Mouse (Mus musculus) thymus, adult 2 months (tissue): ENCODE measurements at regions not wholly inside any gene's neighbourhood (a gene's known extent, or its start where the extent isn't known, plus 50 kb on each side); places are given as distances from the start of the nearest gene placed in this dataset.

Source experiments
- CTCF ChIP-seq: fragments of 200-500 bp; IDR thresholded peaks from 2 replicates; pipeline ENCODE4 v1.5.1; 2012; ENCODE audit warnings: mild to moderate bottlenecking, control low read depth, low read length, moderate library complexity, borderline replicate concordance; ENCODE audit not compliant: control insufficient read depth, poor library complexity, insufficient read depth; ENCODE audit errors: extremely low read depth
- POLR2A ChIP-seq: fragments of 200-500 bp; IDR thresholded peaks from 2 replicates; pipeline ENCODE4 v1.6.1; 2012; ENCODE audit warnings: mild to moderate bottlenecking, low read length, control low read depth, moderate library complexity; ENCODE audit not compliant: control insufficient read depth, poor library complexity, insufficient read depth; ENCODE audit errors: extremely low read depth

DNA sequence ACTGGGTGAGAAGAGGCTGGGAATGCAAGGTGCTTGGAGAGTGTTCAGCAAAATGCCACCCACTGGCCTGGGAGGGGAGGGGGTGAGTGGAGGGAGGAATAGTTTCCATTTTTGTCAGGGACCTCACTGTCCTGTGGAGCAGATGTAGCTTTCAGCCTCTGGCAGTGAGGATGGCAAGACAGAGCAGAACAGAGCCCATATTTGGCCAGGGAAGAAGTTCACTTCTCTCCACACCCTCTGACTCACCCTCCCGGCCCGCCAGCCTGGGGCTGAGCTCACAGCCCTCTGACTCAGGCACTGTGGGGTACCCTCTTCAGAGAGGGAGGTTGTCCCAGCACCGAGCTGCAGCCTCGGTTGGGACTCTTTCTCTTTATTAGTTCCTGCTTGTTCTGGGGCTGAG, 256.8 kb downstream of the 4933412E24Rik start:
- TF ChIP-seq CTCF = no peak
- no peak for TF ChIP-seq POLR2A
